Mouse (Mus musculus): ENCODE measurements around the gene Jazf1.

DNA sequence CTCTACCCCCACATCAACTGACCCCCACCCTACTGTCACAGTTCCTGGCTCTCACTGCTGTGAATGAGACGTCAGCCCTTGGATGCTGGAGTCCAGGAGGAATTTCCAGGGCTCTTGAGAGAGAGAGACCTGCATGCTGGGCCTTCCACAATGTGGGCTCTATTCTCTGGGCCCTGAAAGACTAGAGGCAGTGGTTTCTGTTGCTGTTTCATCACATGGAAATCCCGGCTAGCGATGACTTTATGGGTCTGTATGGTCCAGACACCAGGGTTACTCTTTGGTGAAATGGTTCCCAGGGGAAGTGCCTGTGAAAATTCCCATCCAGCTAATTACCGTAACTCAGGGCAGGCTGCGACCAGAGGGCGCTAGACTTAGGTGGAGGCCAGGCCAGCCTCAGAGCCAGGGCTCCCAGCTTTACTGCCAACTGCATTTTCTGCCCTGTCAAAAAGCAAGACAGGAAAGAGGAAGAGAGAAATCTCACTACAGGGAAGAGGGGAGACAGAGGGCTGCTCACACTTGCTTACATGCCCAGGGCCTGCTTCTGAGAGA lies 271.1 kb downstream of the Jazf1 start:
- no peak for TF ChIP-seq MAFK (IDR thresholded peaks at IDR 0.05; ENCODE audit: insufficient read depth, low read depth, low read length)
- TF ChIP-seq HCFC1 (IDR thresholded peaks at IDR 0.05; ENCODE audit: borderline replicate concordance, insufficient read depth, low read length), result no peak
- TF ChIP-seq ZC3H11A (IDR thresholded peaks at IDR 0.05; ENCODE audit: borderline replicate concordance, low read depth, low read length), result no peak
